Mouse (Mus musculus): Measurements from ENCODE around the gene Ddx55.

DNA sequence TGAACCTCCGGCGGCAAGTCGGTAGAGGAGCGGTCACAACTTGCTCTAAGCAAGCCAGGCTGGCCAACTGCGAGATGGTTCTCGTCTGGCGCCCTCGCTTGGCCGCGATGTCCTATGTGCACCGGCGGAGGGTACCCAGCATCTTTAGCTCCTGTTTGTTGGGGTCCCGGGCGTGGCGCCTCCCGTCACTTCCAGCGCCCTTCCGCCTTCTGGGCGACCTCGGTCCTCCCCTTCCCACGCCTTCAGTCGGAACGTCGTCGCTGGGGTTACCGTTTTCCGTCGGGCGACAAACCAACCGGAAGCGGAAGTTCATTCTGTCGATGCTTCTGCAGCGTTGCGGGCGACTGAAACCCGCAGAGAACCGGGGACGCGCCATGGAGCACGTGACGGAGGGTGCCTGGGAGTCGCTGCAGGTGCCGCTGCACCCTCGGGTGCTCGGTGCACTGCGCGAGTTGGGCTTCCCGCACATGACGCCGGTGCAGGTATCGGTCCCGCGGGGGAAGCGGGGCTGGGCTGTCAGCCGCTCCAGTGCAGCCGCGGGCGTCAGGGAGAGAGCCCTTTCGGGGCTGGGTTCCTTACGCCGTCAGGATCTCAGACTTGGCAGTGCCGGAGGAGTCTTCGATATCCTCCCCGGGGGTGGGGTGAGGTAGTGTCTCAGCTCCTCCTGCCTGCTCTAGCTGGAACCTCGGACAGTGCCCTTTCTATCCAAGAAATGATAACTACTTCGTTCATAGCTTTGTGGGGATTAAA, at the start of gene Ddx55:
- TF ChIP-seq POLR2A (IDR thresholded peaks at IDR 0.05; ENCODE audit: extremely low read depth, insufficient read depth, low read length) (peak; percentile 58; the same call in 1 of the 2 replicates), CTCF (IDR thresholded peaks at IDR 0.05; ENCODE audit: low read depth, low read length) (no peak)
